Mouse (Mus musculus) neural tube, embryonic 13.5 days (tissue): ENCODE measurements around the gene Smarca2. TPM values are rescaled to one million over a fixed set of nuclear protein-coding genes. Genes with fewer than 3 reads are reported as not detected.
A peak's percentile ranks its signal among the peaks of the same experiment; 100 is the strongest.

Source experiments
- ATAC-seq: fragments of 200-750 bp; cut with Nextera tagmentation; 2 replicates; pipeline ENCODE4 v1.8.0; 2017; ENCODE audit warnings: low read depth, mild to moderate bottlenecking, moderate TSS enrichment, moderate library complexity
- H3K27ac ChIP-seq: fragments of 300-500 bp; sonication (generic); replicated peaks from 2 replicates; pipeline ENCODE4 v1.5.1; 2015; ENCODE audit warnings: moderate library complexity, mild to moderate bottlenecking, inconsistent platforms
- H3K27me3 ChIP-seq: fragments of 300-500 bp; sonication (generic); 2 replicates; pipeline ENCODE4 v1.6.1; 2015; ENCODE audit warnings: mild to moderate bottlenecking, inconsistent platforms
- H3K36me3 ChIP-seq: fragments of 300-500 bp; sonication (generic); 2 replicates; pipeline ENCODE4 v1.6.1; 2015; ENCODE audit warnings: mild to moderate bottlenecking, inconsistent platforms
- H3K4me1 ChIP-seq: fragments of 300-500 bp; sonication (generic); replicated peaks from 2 replicates; pipeline ENCODE4 v1.6.1; 2015; ENCODE audit warnings: inconsistent platforms
- H3K4me2 ChIP-seq: fragments of 300-500 bp; sonication (generic); 2 replicates; pipeline ENCODE4 v1.6.1; 2015; ENCODE audit warnings: inconsistent platforms, mild to moderate bottlenecking, moderate library complexity
- H3K4me3 ChIP-seq: fragments of 300-500 bp; sonication (generic); 2 replicates; pipeline ENCODE4 v1.5.1; 2015; ENCODE audit warnings: mild to moderate bottlenecking, inconsistent platforms
- H3K9ac ChIP-seq: fragments of 300-500 bp; sonication (generic); 2 replicates; pipeline ENCODE4 v1.6.1; 2015; ENCODE audit warnings: moderate library complexity, mild to moderate bottlenecking, inconsistent platforms
- H3K9me3 ChIP-seq: fragments of 300-500 bp; sonication (generic); 2 replicates; pipeline ENCODE4 v1.6.1; 2016; ENCODE audit warnings: inconsistent platforms
- WGBS: fragments of 180-500 bp; shearing (Covaris S2); methylation state at CpG from one replicate; pipeline ENCODE4 v1.1.7; 2015; 5-methylcytosine and 5-hydroxymethylcytosine counted together
- polyA plus RNA-seq: library from polyadenylated mRNA; unstranded; fragments of >200 nt; fragmentation: Nextera tagmentation; extraction: Ambion mirVana; gene quantifications from 2 replicates; pipeline ENCODE4 v1.2.1, GENCODE M21; 2015

Smarca2 gene
- polyA plus RNA-seq, 1 experiment from 2014 or later: 72.1 TPM

DNA sequence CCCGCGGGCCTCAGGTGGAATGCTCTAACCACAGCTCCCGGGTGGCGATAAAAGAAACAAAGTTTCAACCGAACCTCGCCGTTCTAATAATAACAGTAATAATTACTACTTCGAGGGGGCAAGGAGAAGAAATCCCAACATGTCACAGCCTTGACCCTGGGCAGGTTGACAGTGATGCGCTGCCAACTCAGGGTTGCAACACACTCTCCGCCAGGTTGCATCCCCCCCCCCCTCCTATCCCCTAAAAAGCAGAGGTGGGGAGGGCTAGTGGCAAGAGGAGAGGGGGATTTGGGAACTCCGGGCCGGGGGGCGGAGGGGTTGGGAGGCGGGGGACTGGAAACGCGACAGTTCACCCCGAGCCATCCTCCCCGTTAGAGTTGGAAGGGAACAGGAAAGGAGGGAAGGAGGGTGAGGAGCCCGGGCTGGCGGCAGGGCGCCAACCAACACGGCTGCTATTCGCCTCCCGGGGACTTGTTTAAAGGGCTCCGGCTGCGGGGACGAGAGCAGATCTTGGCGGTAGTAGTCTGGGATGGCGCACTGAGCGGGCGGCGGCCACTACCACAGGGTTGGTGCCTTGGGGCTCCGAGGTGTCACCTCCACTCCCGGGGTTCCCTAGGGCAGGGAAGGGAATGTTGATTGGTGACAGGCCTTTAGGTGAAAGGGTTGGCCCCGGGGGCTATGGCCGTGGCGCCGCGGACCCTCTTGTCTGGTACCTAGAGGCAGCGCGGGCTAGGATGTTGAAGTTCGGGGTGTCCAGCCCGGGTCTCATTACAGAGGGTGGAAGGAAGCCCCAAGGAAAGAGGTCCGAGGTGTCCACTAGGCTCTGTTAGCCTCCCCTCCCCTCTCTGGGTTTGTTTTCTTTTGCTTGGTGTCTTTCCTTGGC is 829 bp downstream of the Smarca2 start:
- peak; percentile 5; the same call in 1 of the 2 replicates for ATAC-seq
- H3K4me3 ChIP-seq: peak overlapping the region; percentile 84
- H3K9me3 ChIP-seq: no peaks in the 10 kb centered on the region
- peaks cover 57% of the 10 kb centered on the region for H3K27me3 ChIP-seq
- under 1% methylated on average over 44 of the region's 44 CpGs for WGBS
- peak overlapping the region; percentile 78 for H3K9ac ChIP-seq
- H3K4me1 ChIP-seq: peaks cover 34% of the 10 kb centered on the region
- H3K36me3 ChIP-seq: no peaks in the 10 kb centered on the region
- peak overlapping the region; percentile 95 for H3K27ac ChIP-seq
- H3K4me2 ChIP-seq: peak overlapping the region; percentile 100

DNA sequence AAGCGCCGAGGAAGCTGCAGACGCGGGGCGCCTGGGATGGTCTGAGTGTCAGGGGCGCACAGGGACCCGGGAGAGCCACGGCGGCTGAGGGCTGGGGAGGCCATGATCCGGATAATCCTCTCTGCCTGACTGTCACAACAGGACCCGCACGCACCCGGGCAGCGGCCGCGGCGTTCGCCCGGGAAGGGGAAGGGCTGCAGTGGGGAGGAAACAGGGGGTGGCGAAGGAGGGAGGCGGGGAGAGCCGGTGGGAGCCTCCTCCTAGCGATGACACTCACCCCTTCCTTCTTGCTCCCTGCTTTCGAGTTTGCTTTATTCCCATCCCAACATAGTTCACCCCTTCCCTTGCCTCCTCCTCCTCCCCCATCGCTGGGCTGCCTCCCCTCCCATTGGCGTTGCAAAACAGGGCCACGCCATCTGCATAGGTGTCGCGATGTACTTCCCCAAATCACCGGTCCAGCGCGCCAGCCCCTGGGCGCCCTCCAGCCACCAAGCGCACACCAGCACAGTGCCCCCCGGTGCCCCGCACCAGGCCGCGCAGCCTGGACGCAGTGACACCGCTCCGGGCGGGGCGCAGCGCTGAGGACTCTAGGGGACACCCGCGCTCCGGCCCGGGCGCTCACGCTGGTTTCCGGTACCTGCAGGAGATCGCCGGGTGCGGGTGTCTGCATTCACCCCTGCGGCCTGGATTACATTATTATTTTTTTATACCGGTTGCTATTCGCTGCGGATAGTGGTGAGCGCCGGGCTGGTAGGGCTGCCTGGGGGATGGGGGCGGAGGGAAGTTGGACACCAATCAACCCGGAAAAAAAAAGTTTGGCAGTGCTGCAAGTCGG is 1.7 kb downstream of the Smarca2 start:
- Histone ChIP-seq H3K9ac (peak overlapping the region; percentile 78), H3K4me2 (peak overlapping the region; percentile 100), H3K4me3 (peak overlapping the region; percentile 84), H3K27me3 (peaks cover 57% of the 10 kb centered on the region), H3K27ac (peak overlapping the region; percentile 95), H3K36me3 (no peaks in the 10 kb centered on the region), H3K9me3 (no peaks in the 10 kb centered on the region), H3K4me1 (peaks cover 34% of the 10 kb centered on the region)
- peak; percentile 34 for ATAC-seq
- WGBS: under 1% methylated on average over 60 of the region's 63 CpGs

DNA sequence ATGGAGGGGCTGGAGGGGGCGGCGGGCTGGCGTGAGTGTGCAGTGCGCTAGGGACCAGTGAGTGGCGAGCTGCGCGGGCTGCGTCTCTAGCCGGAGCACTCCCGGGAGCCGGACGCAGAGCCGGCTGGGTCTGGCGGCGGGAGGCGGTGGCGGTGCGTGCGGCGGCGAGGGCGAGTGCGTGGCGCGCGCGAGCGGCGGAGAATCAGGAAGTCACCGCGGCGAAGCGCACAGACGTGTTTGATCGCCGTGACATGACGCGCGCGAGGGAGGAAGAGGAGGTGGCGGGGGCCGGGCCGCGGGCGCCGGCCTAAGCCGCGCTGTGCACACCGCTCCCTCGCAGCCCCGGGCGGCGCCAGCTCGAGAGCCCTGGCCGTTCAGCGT is 2.3 kb downstream of the Smarca2 start:
- WGBS: under 1% methylated on average over 55 of the region's 56 CpGs
- Histone ChIP-seq H3K9ac (peak overlapping the region; percentile 78), H3K36me3 (no peaks in the 10 kb centered on the region), H3K4me1 (peaks cover 34% of the 10 kb centered on the region), H3K4me3 (peak overlapping the region; percentile 84), H3K9me3 (no peaks in the 10 kb centered on the region), H3K27ac (peak overlapping the region; percentile 95), H3K27me3 (peaks cover 53% of the 10 kb centered on the region), H3K4me2 (peak overlapping the region; percentile 100)
- peak; percentile 28 for ATAC-seq

DNA sequence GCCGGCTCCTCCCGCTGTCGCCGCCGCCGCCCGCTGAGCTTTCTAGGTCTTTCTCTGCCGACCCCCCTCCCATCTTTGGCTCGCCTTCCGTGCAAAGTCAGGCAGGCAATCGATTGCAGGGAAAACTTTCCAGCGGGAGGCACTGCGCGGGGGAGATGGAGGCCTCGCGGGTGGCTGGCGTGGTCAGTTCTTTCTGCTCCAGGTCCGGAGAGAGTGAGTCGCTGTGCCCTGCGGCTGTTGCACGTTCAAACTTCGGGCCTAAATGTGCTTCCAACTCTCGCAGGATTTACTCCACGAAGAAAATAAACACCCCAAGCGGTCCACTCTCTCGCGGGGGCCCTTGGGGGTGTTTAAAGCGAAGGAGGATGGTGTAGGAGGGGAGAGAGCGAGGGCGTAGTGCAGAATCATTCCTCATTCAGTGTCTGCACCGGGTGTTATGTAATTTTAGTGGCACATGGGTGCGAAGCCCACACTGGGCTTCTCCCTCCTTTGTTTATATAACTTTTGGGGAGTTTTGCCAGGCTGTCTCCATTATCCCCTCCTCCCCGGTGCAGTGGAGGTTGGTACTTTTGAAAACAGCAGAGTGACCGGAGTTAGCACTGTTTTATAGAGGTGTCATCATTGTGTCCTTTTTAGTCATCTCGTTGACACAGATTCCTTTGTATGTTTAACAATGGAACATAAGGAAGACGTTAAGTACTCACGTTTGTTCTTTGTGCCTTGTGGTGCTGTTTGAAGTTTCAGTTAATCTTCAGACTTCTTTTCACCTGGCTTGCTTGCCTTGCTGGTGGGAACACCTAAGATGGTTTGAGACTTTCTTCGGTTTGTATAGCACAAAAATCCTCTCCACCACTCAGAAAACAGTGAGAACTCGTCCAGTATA is 2.9 kb downstream of the Smarca2 start:
- Histone ChIP-seq H3K4me3 (peak overlapping the region; percentile 84), H3K9ac (peak overlapping the region; percentile 78), H3K27ac (peak overlapping the region; percentile 95), H3K27me3 (peaks cover 50% of the 10 kb centered on the region), H3K36me3 (no peaks in the 10 kb centered on the region), H3K9me3 (no peaks in the 10 kb centered on the region), H3K4me1 (peaks cover 34% of the 10 kb centered on the region), H3K4me2 (peak overlapping the region; percentile 100)
- ATAC-seq: no peak
- under 1% methylated on average over 39 of the region's 39 CpGs for WGBS

DNA sequence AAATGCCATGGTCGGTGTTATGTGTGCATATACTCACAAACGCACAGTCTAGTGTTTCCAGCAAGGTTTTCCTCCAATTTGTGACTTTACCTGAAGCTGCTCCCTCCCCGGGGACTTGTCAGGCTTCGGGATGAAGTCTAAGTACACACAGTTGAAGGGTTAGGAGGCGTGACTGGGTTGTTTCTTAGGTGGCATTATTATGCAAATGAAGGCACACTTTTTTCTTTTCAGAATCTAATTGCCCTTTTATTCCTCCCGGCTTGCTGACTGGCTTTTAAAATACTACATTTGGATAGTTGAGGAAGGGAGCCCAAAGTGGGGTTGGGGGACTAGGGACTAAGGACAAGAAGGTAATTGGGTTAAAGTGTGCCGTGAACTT is 3.6 kb downstream of the Smarca2 start:
- Histone ChIP-seq H3K9ac (no peak overlapping the region; the same call in 1 of the 2 replicates), H3K4me1 (peaks cover 31% of the 10 kb centered on the region), H3K4me2 (peak overlapping the region; percentile 100), H3K9me3 (no peaks in the 10 kb centered on the region), H3K4me3 (peak overlapping the region; percentile 84), H3K27ac (no peak overlapping the region), H3K27me3 (peaks cover 48% of the 10 kb centered on the region), H3K36me3 (no peaks in the 10 kb centered on the region)
- no peak for ATAC-seq
- 4% methylated on average over 7 of the region's 7 CpGs for WGBS

DNA sequence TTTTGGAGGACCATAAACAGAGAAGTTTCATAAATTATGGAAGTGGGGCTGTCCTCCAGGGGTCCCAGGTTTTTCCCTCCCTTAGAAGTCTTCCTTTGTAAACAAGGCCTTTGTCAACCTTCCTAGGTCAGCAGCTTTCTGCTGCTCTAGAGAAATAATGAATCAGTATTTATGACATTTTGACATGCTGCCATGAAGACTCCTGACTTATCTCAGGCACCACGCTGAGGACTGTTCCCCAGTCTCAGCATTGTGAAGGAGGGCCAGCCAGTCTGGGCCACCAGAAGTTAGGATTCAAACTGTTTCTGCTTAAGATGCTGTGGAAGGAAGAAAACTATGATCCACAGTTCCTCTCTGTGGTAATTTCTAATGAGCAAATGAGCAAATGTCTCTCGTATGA is 4.8 kb downstream of the Smarca2 start:
- Histone ChIP-seq H3K4me3 (no peak overlapping the region), H3K27me3 (peaks cover 54% of the 10 kb centered on the region), H3K4me2 (no peak overlapping the region), H3K9me3 (no peaks in the 10 kb centered on the region), H3K36me3 (no peaks in the 10 kb centered on the region), H3K4me1 (peaks cover 25% of the 10 kb centered on the region), H3K9ac (no peak overlapping the region), H3K27ac (no peak overlapping the region)
- no peak for ATAC-seq
- WGBS: 35% methylated on average over 2 of the region's 2 CpGs

DNA sequence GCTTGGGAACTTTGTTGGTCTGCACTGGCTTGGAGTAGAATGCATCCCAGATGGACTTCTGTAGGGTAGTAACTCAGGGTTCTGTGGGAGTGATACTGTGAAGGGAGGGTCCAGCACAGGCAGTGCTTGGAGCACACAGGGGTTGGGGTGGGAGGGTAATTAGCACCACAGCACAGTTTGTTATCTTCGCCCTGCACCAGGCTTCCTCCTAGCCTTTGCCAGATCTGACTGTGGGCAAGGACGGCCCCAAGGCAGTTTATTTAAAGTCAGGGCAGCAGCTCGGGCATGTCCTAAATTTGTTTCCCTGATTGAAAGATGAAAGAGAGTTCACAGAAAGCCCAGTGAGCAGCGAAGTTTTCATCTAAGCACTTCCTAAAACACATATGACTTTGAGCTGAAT is 8.1 kb downstream of the Smarca2 start:
- no peak for ATAC-seq
- WGBS: 62% methylated on average over 4 of the region's 4 CpGs
- H3K27ac ChIP-seq: no peak overlapping the region

DNA sequence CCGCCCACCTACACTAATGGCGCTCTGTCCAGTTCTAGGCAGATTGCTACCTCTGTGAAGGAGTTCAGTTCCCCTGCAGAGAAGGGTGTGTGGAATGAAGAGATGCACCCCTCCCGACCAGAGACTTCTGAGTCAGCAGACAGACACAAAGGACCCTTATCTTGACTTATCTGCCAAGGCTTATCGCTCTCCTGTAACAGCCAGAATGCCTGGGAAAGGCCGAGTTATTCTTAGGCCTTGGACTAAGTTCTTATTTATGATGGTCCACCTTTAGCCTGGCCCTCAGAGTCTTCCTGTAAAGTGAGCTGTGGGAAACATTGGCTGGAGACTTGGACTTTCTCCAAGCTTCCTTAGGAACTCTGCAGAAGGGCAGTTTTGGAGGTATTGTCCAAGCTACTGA is 8.8 kb downstream of the Smarca2 start:
- Histone ChIP-seq H3K4me1 (peaks cover 6% of the 10 kb centered on the region), H3K9ac (no peak overlapping the region), H3K36me3 (no peaks in the 10 kb centered on the region), H3K4me3 (no peak overlapping the region), H3K27ac (no peak overlapping the region), H3K4me2 (no peak overlapping the region), H3K9me3 (no peaks in the 10 kb centered on the region), H3K27me3 (peaks cover 42% of the 10 kb centered on the region)
- 79% methylated on average over 5 of the region's 5 CpGs for WGBS
- no peak for ATAC-seq

More for the DNA sequence above, 8.1 kb downstream of the Smarca2 start:
- Histone ChIP-seq H3K9me3 (no peaks in the 10 kb centered on the region), H3K36me3 (no peaks in the 10 kb centered on the region), H3K27me3 (peaks cover 49% of the 10 kb centered on the region), H3K4me3 (no peak overlapping the region), H3K4me1 (peaks cover 12% of the 10 kb centered on the region), H3K9ac (no peak overlapping the region), H3K4me2 (no peak overlapping the region)

DNA sequence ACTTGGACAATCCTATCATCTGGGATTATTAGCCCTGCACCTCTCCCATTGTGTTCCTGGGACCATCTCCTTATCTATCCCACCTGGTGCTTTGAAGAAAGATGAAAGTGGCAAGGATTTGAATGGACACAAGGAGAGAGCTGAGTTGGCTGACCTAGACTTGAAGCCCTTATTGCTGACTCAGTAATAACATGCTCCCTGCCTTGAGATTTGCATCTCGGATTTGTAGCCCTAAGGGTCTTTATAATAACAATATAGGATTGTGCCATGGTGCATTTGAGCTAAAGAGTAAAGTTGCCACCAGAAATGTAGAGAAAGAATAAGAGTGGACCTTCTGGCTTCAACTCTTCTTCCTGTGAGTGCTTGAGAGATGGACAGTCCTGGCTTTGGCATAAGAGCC is 11.4 kb downstream of the Smarca2 start:
- no peak for ATAC-seq
- peaks cover 9% of the 10 kb centered on the region; the same call in 1 of the 2 replicates for H3K36me3 ChIP-seq
- H3K4me3 ChIP-seq: no peak overlapping the region
- WGBS: 48% methylated on average over 1 of the region's 1 CpGs
- H3K9me3 ChIP-seq: no peaks in the 10 kb centered on the region
- H3K27me3 ChIP-seq: peaks cover 18% of the 10 kb centered on the region
- H3K4me1 ChIP-seq: no peaks in the 10 kb centered on the region
- no peak overlapping the region for H3K4me2 ChIP-seq
- no peak overlapping the region for H3K27ac ChIP-seq
- H3K9ac ChIP-seq: no peak overlapping the region

DNA sequence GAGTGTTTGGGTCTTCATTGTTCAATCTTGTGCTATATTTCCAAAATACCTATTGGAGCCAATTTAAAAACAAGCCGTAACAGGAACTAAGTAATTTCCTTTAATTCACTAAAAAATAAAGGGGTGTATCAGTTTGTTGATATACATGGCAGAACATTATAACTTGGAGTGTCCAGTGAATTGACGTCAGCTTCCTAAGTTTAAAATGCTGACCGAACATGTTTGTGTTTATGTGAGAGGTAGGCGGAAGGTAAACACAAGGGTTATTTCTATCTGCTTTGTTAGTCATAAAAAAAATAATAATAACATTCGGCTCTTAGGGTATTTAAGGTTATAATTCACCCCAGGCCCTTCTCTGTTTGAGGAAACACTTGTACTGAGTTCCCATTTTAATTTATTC is 12.4 kb downstream of the Smarca2 start:
- ATAC-seq: no peak
- peaks cover 17% of the 10 kb centered on the region; the same call in 1 of the 2 replicates for H3K36me3 ChIP-seq
- no peak overlapping the region for H3K9ac ChIP-seq
- H3K4me2 ChIP-seq: no peak overlapping the region
- H3K9me3 ChIP-seq: no peaks in the 10 kb centered on the region
- WGBS: 89% methylated on average over 5 of the region's 5 CpGs
- H3K27me3 ChIP-seq: peaks cover 15% of the 10 kb centered on the region
- H3K27ac ChIP-seq: no peak overlapping the region
- H3K4me3 ChIP-seq: no peak overlapping the region
- no peaks in the 10 kb centered on the region for H3K4me1 ChIP-seq

DNA sequence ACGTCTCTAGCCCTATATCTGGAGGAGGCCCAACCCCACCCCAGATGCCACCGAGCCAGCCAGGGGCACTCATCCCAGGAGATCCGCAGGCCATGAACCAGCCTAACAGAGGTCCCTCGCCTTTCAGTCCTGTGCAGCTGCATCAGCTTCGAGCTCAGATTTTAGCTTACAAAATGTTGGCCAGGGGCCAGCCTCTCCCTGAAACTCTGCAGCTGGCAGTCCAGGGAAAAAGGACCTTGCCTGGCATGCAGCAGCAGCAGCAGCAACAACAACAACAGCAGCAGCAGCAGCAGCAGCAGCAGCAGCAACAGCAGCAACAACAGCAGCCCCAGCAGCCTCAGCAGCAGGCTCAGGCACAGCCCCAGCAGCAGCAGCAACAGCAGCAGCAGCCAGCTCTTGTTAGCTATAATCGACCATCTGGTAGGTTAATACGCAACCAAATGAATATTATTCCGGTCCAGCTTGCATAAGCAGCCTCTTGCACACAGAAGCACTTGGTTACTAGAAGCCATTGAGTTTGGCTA is 25.9 kb downstream of the Smarca2 start:
- Histone ChIP-seq H3K36me3 (peaks cover 10% of the 10 kb centered on the region), H3K27ac (peak overlapping the region; percentile 55), H3K9ac (no peak overlapping the region), H3K4me1 (peaks cover 12% of the 10 kb centered on the region), H3K4me3 (no peak overlapping the region), H3K9me3 (no peaks in the 10 kb centered on the region), H3K4me2 (no peak overlapping the region), H3K27me3 (no peaks in the 10 kb centered on the region)
- WGBS: 56% methylated on average over 8 of the region's 8 CpGs
- ATAC-seq: peak; percentile 71; the same call in 1 of the 2 replicates
